Mouse (Mus musculus): ENCODE measurements around the gene Gm11541. TPM values are rescaled to one million over a fixed set of nuclear protein-coding genes. Genes with fewer than 3 reads are reported as not detected.
"Not testable (repeated sequence)": the region's sequence is repeated elsewhere in the genome, so short reads cannot be mapped to it uniquely, and the experiment has no call there.

Gene Gm11541
- polyA plus RNA-seq, 1 experiment from 2014 or later, result 0.15 TPM

GRCm38 (mm10) chr11:94652973-94653372, 51.3 kb downstream of the Gm11541 start:
- WGBS, result 43% methylated on average over 8 of the region's 8 CpGs
- DNase-seq (ENCODE audit: low spot score), result no peak
- Histone ChIP-seq H3K36me3 (ENCODE audit: control insufficient read depth, insufficient read depth, low read length) (peaks cover 1% of the 10 kb centered on the region; the same call in 1 of the 2 replicates), H3K9me3 (ENCODE audit: control insufficient read depth, low read length) (no peaks in the 10 kb centered on the region), H3K4me1 (replicated peaks; ENCODE audit: control insufficient read depth, insufficient read depth) (no peaks in the 10 kb centered on the region), H3K27me3 (ENCODE audit: control insufficient read depth, insufficient read depth, low read length) (no peaks in the 10 kb centered on the region), H3K4me3 (ENCODE audit: low read depth, low read length) (peak overlapping the region; percentile 64), H3K9ac (ENCODE audit: low read length) (no peak overlapping the region), H3K27ac (replicated peaks) (no peak overlapping the region), H3K4me2 (replicated peaks; ENCODE audit: low read depth) (peak overlapping the region; percentile 65)
- ATAC-seq (ENCODE audit: low FRiP score, low TSS enrichment), result no peak
- no peak for TF ChIP-seq CTCF (IDR thresholded peaks at IDR 0.05; ENCODE audit: low read depth)
- no peak for TF ChIP-seq EP300 (optimal IDR thresholded peaks at IDR 0.05)

- not testable (repeated sequence) for H3K9me3 ChIP-seq (ENCODE audit: control insufficient read depth, low read length); H3K4me3 ChIP-seq (ENCODE audit: low read depth, low read length); H3K36me3 ChIP-seq (ENCODE audit: control insufficient read depth, insufficient read depth, low read length); H3K27ac ChIP-seq (replicated peaks); H3K4me2 ChIP-seq (replicated peaks; ENCODE audit: low read depth); ATAC-seq (ENCODE audit: low FRiP score, low TSS enrichment); H3K9ac ChIP-seq (ENCODE audit: low read length); DNase-seq (ENCODE audit: low spot score); H3K27me3 ChIP-seq (ENCODE audit: control insufficient read depth, insufficient read depth, low read length); H3K4me1 ChIP-seq (replicated peaks; ENCODE audit: control insufficient read depth, insufficient read depth)
- 97% methylated on average over 5 of the region's 7 CpGs for WGBS
Observed at GRCm38 (mm10) chr11:94651241-94651640, 53.1 kb downstream of the Gm11541 start.

- Histone ChIP-seq H3K9ac (ENCODE audit: low read length) (no peak overlapping the region), H3K4me3 (ENCODE audit: low read depth, low read length) (no peak overlapping the region), H3K9me3 (ENCODE audit: control insufficient read depth, low read length) (no peaks in the 10 kb centered on the region), H3K4me1 (replicated peaks; ENCODE audit: control insufficient read depth, insufficient read depth) (no peaks in the 10 kb centered on the region), H3K27ac (replicated peaks) (no peak overlapping the region), H3K4me2 (replicated peaks; ENCODE audit: low read depth) (no peak overlapping the region), H3K27me3 (ENCODE audit: control insufficient read depth, insufficient read depth, low read length) (no peaks in the 10 kb centered on the region), H3K36me3 (ENCODE audit: control insufficient read depth, insufficient read depth, low read length) (peaks cover 18% of the 10 kb centered on the region)
- WGBS, result 95% methylated on average over 4 of the region's 4 CpGs
- TF ChIP-seq CTCF (IDR thresholded peaks at IDR 0.05; ENCODE audit: low read depth) (no peak), EP300 (optimal IDR thresholded peaks at IDR 0.05) (no peak)
- DNase-seq (ENCODE audit: low spot score) (no peak), ATAC-seq (ENCODE audit: low FRiP score, low TSS enrichment) (no peak)
Observed at GRCm38 (mm10) chr11:94646457-94646856, 57.8 kb downstream of the Gm11541 start.

Other genes starting within 250 kb of the Gm11541 start
- 1.8 and 2.0 TPM in 2 replicates for gene Cacna1g, start 230.3 kb downstream of the Gm11541 start, polyA plus RNA-seq (2015; fragmentation: Nextera tagmentation; extraction: Ambion mirVana)
- 0.05 and 0.18 TPM in 2 replicates for gene Spata20, start 218.3 kb downstream of the Gm11541 start, polyA plus RNA-seq (2015; fragmentation: Nextera tagmentation; extraction: Ambion mirVana)
- gene Epn3, start 204.5 kb downstream of the Gm11541 start, polyA plus RNA-seq (2015; fragmentation: Nextera tagmentation; extraction: Ambion mirVana), result 53.4 and 60.1 TPM in 2 replicates
- gene Mycbpap, start 182.8 kb downstream of the Gm11541 start, polyA plus RNA-seq (2015; fragmentation: Nextera tagmentation; extraction: Ambion mirVana), result 1.4 and 1.9 TPM in 2 replicates
- 3.4 and 3.8 TPM in 2 replicates for gene Rsad1, start 155.2 kb downstream of the Gm11541 start, polyA plus RNA-seq (2015; fragmentation: Nextera tagmentation; extraction: Ambion mirVana)
- gene Chad, start 139.5 kb downstream of the Gm11541 start, polyA plus RNA-seq (2015; fragmentation: Nextera tagmentation; extraction: Ambion mirVana), result 80.8 and 87.5 TPM in 2 replicates
- gene Acsf2, start 102.6 kb downstream of the Gm11541 start, polyA plus RNA-seq (2015; fragmentation: Nextera tagmentation; extraction: Ambion mirVana), result 2.5 and 3.0 TPM in 2 replicates
- gene Lrrc59, start 74.7 kb downstream of the Gm11541 start, polyA plus RNA-seq (2015; fragmentation: Nextera tagmentation; extraction: Ambion mirVana), result 101 and 109 TPM in 2 replicates
- 123 and 124 TPM in 2 replicates for gene Mrpl27, start 50.7 kb downstream of the Gm11541 start, polyA plus RNA-seq (2015; fragmentation: Nextera tagmentation; extraction: Ambion mirVana)
- gene Eme1, start 50.5 kb downstream of the Gm11541 start, polyA plus RNA-seq (2015; fragmentation: Nextera tagmentation; extraction: Ambion mirVana), result 2.7 and 3.4 TPM in 2 replicates
- 8.4 and 8.6 TPM in 2 replicates for gene Xylt2, start 27.0 kb downstream of the Gm11541 start, polyA plus RNA-seq (2015; fragmentation: Nextera tagmentation; extraction: Ambion mirVana)
- not detected in 2 replicates for gene Cdc34b, start 37.3 kb upstream of the Gm11541 start, polyA plus RNA-seq (2015; fragmentation: Nextera tagmentation; extraction: Ambion mirVana)
- gene Tmem92, start 78.2 kb upstream of the Gm11541 start, polyA plus RNA-seq (2015; fragmentation: Nextera tagmentation; extraction: Ambion mirVana), result not detected in 2 replicates
- gene Col1a1, start 231.7 kb upstream of the Gm11541 start, polyA plus RNA-seq (2015; fragmentation: Nextera tagmentation; extraction: Ambion mirVana), result 816 and 869 TPM in 2 replicates

Measured in stomach, postnatal 0 days (tissue).